Mouse (Mus musculus): ENCODE measurements at regions not wholly inside any gene's neighbourhood (a gene's known extent, or its start where the extent isn't known, plus 50 kb on each side); places are given as distances from the start of the nearest gene placed in this dataset.

GRCm38 (mm10) chr2:161342648-161343047 is 233.8 kb upstream of the Chd6 start:
- ChIA-PET POLR2A (interaction anchor here in 1 of 4 experiments (0.7 kb wide), 1 partner anchor 255 kb away, joined by 3 read pairs; no protein-coding TSS in a partner anchor), CTCF (no interaction called here)

- ChIA-PET POLR2A (interaction anchor here in 3 of 4 experiments (0.6 to 1.2 kb wide), 6 partner anchors 24 to 1439 kb away, joined by 3 read pairs; partner anchors contain the start of gene Chd6 (in 1 of the 3)), CTCF (interaction anchor here in 3 of 4 experiments (0.5 to 1.5 kb wide), 4 partner anchors 127 to 129 kb away, joined by 3 to 4 read pairs (median 4); no protein-coding TSS in a partner anchor)
Measured at GRCm38 (mm10) chr2:161341368-161341891, 232.6 kb upstream of the Chd6 start.

GRCm38 (mm10) chr2:161340291-161340690 is 231.4 kb upstream of the Chd6 start:
- ChIA-PET CTCF (interaction anchor here in 2 of 4 experiments (0.5 to 1.5 kb wide), 3 partner anchors 125 to 949 kb away, joined by 3 to 4 read pairs (median 3); no protein-coding TSS in a partner anchor), POLR2A (interaction anchor here in 1 of 4 experiments (0.6 kb wide), 1 partner anchor 861 kb away, joined by 3 read pairs; no protein-coding TSS in a partner anchor)

GRCm38 (mm10) chr2:161339327-161340001 is 230.6 kb upstream of the Chd6 start:
- ChIA-PET CTCF (interaction anchor here in 3 of 4 experiments (0.5 to 2.0 kb wide), 4 partner anchors 124 to 948 kb away, joined by 3 to 5 read pairs (median 3); no protein-coding TSS in a partner anchor), POLR2A (interaction anchor here in 3 of 4 experiments (0.6 to 1.3 kb wide), 3 partner anchors 9 to 860 kb away, joined by 3 read pairs; partner anchors contain the start of gene Chd6 (in 1 of the 3))

- POLR2A ChIA-PET: interaction anchor here in 1 of 4 experiments (1.3 kb wide), 1 partner anchor 9 kb away, joined by 3 read pairs; no protein-coding TSS in a partner anchor
- CTCF ChIA-PET: interaction anchor here in 3 of 4 experiments (0.7 to 2.0 kb wide), 4 partner anchors 27 to 370 kb away, joined by 3 to 9 read pairs (median 4); no protein-coding TSS in a partner anchor
Measured at GRCm38 (mm10) chr2:161338953-161339326, 230.1 kb upstream of the Chd6 start.

- POLR2A ChIA-PET: interaction anchor here in 1 of 4 experiments (1.4 kb wide), 1 partner anchor 155 kb away, joined by 3 read pairs; no protein-coding TSS in a partner anchor
- CTCF ChIA-PET: no interaction called here
Measured at GRCm38 (mm10) chr2:161332653-161333052, 223.8 kb upstream of the Chd6 start.

- ChIA-PET POLR2A (interaction anchor here in 1 of 4 experiments (1.4 kb wide), 1 partner anchor 154 kb away, joined by 3 read pairs; no protein-coding TSS in a partner anchor), CTCF (no interaction called here)
Measured at GRCm38 (mm10) chr2:161331850-161332365, 223.0 kb upstream of the Chd6 start.

GRCm38 (mm10) chr2:161302796-161303195 is 193.9 kb upstream of the Chd6 start:
- CTCF ChIA-PET: no interaction called here
- POLR2A ChIA-PET: no interaction called here

- ChIA-PET CTCF (no interaction called here), POLR2A (interaction anchor here in 1 of 4 experiments (0.6 kb wide), 1 partner anchor 655 kb away, joined by 3 read pairs; no protein-coding TSS in a partner anchor)
Measured at GRCm38 (mm10) chr2:161268861-161269413, 160.1 kb upstream of the Chd6 start.

GRCm38 (mm10) chr2:161266476-161266875 is 157.6 kb upstream of the Chd6 start:
- ChIA-PET CTCF (no interaction called here), POLR2A (interaction anchor here in 1 of 4 experiments (1.1 kb wide), 1 partner anchor 10 kb away, joined by 3 read pairs; no protein-coding TSS in a partner anchor)

- POLR2A ChIA-PET: no interaction called here
- CTCF ChIA-PET: no interaction called here
Measured at GRCm38 (mm10) chr2:161265211-161265610, 156.3 kb upstream of the Chd6 start.

- CTCF ChIA-PET: no interaction called here
- POLR2A ChIA-PET: no interaction called here
Measured at GRCm38 (mm10) chr2:161252761-161253160, 143.9 kb upstream of the Chd6 start.

GRCm38 (mm10) chr2:161241665-161242064 is 132.8 kb upstream of the Chd6 start:
- ChIA-PET CTCF (interaction anchor here in 1 of 4 experiments (0.7 kb wide), 1 partner anchor 1631 kb away, joined by 6 read pairs; no protein-coding TSS in a partner anchor), POLR2A (interaction anchor here in 1 of 4 experiments (0.6 kb wide), 1 partner anchor 520 kb away, joined by 6 read pairs; no protein-coding TSS in a partner anchor)

GRCm38 (mm10) chr2:161237280-161237819 is 128.5 kb upstream of the Chd6 start:
- ChIA-PET CTCF (no interaction called here), POLR2A (no interaction called here)

- CTCF ChIA-PET: no interaction called here
Measured at GRCm38 (mm10) chr2:161233155-161233741, 124.4 kb upstream of the Chd6 start.

GRCm38 (mm10) chr2:161231405-161231804 is 122.5 kb upstream of the Chd6 start:
- ChIA-PET CTCF (no interaction called here), POLR2A (no interaction called here)

More at GRCm38 (mm10) chr2:161233155-161233741, 124.4 kb upstream of the Chd6 start:
- POLR2A ChIA-PET: no interaction called here

- ChIA-PET POLR2A (no interaction called here), CTCF (interaction anchor here (0.9 to 1.7 kb wide), 9 partner anchors 8 to 1506 kb away, joined by 3 to 7 read pairs (median 3); no protein-coding TSS in a partner anchor)
Measured at GRCm38 (mm10) chr2:161215736-161216135, 106.9 kb upstream of the Chd6 start.

- CTCF ChIA-PET: interaction anchor here (0.5 to 1.7 kb wide), 19 partner anchors 9 to 1507 kb away, joined by 3 to 7 read pairs (median 3); no protein-coding TSS in a partner anchor
- POLR2A ChIA-PET: interaction anchor here in 1 of 4 experiments (0.5 kb wide), 1 partner anchor 1443 kb away, joined by 5 read pairs; no protein-coding TSS in a partner anchor
Measured at GRCm38 (mm10) chr2:161214681-161215458, 106.0 kb upstream of the Chd6 start.
